Mouse (Mus musculus): ENCODE measurements around the gene Gm7347. TPM values are rescaled to one million over a fixed set of nuclear protein-coding genes. Genes with fewer than 3 reads are reported as not detected.
A peak's percentile ranks its signal among the peaks of the same experiment; 100 is the strongest.
"Not testable (repeated sequence)": the region's sequence is repeated elsewhere in the genome, so short reads cannot be mapped to it uniquely, and the experiment has no call there.

The Gm7347 gene
- not detected for total RNA-seq (2021)

- DNase-seq; intact Hi-C loops (cut with DNase I): not testable (repeated sequence)
These were observed at the start of gene Gm7347 for GRCm38 (mm10) chr5:26058481-26058880. Gene Gm7347 (minus strand): TSS chr5:26058581.

- DNase-seq; intact Hi-C loops (cut with DNase I): not testable (repeated sequence)
These were observed 46.9 kb upstream of the Gm7347 start, which contains the start of gene 5031410I06Rik for GRCm38 (mm10) chr5:26105262-26105661. Gene 5031410I06Rik (minus strand): TSS chr5:26105362.

GRCm38 (mm10) chr5:26089191-26089590, 30.8 kb upstream of the Gm7347 start, which contains the start of gene Gm10471:
Gene Gm10471 (minus strand): TSS chr5:26089291.
- intact Hi-C loops (cut with DNase I); DNase-seq: not testable (repeated sequence)

GRCm38 (mm10) chr5:26079023-26079422, 20.6 kb upstream of the Gm7347 start:
- intact Hi-C loops (cut with DNase I); DNase-seq: not testable (repeated sequence)

- intact Hi-C loops (cut with DNase I), result no loop called here
- DNase-seq, result no peak
These were observed 12.3 kb upstream of the Gm7347 start for GRCm38 (mm10) chr5:26070716-26071115.

- intact Hi-C loops (cut with DNase I); DNase-seq: not testable (repeated sequence)
These were observed 18.9 kb downstream of the Gm7347 start, which contains the start of gene Speer4a for GRCm38 (mm10) chr5:26039458-26039857. Gene Speer4a (minus strand): TSS chr5:26039558.

- intact Hi-C loops (cut with DNase I), result not testable (repeated sequence)
These were observed 35.6 kb downstream of the Gm7347 start, which contains the start of gene Gm5862 for GRCm38 (mm10) chr5:26022816-26023215. Gene Gm5862 (minus strand): TSS chr5:26022916.

GRCm38 (mm10) chr5:26007697-26008096, 50.7 kb downstream of the Gm7347 start:
- intact Hi-C loops (cut with DNase I); DNase-seq: not testable (repeated sequence)

More at GRCm38 (mm10) chr5:26022816-26023215, 35.6 kb downstream of the Gm7347 start, which contains the start of gene Gm5862:
- not testable (repeated sequence) for DNase-seq

- DNase-seq, result peak; percentile 1 to 9
- intact Hi-C loops (cut with DNase I), result not testable (repeated sequence)
These were observed 51.3 kb downstream of the Gm7347 start for GRCm38 (mm10) chr5:26006937-26007695.

GRCm38 (mm10) chr5:26004698-26005097, 53.7 kb downstream of the Gm7347 start, which contains the start of gene Gm1979:
Gene Gm1979 (minus strand): TSS chr5:26004798.
- DNase-seq; intact Hi-C loops (cut with DNase I): not testable (repeated sequence)

Other genes with a start within 250 kb of the Gm7347 start
- gene Gm21663, start 116.2 kb downstream of the Gm7347 start, total RNA-seq (2021), result not detected
- gene Gm21671, start 104.2 kb downstream of the Gm7347 start, total RNA-seq (2021), result not detected
- not detected for gene Gm21680, start 85.9 kb downstream of the Gm7347 start, total RNA-seq (2021)
- not detected for gene Gm21698, start 69.9 kb downstream of the Gm7347 start, total RNA-seq (2021)
- not detected for gene Gm1979, start 53.8 kb downstream of the Gm7347 start, total RNA-seq (2021)
- gene Gm5862, start 35.7 kb downstream of the Gm7347 start, total RNA-seq (2021), result not detected
- gene Speer4a, start 19.0 kb downstream of the Gm7347 start, total RNA-seq (2021), result not detected
- not detected for gene Gm10471, start 30.7 kb upstream of the Gm7347 start, total RNA-seq (2021)
- gene 5031410I06Rik, start 46.8 kb upstream of the Gm7347 start, total RNA-seq (2021), result not detected
- gene Gm10220, start 62.8 kb upstream of the Gm7347 start, total RNA-seq (2021), result not detected
- not detected for gene Gm7361, start 199.1 kb upstream of the Gm7347 start, total RNA-seq (2021)

Measured in heart, postnatal 10 days (tissue).